Mouse (Mus musculus) adrenal gland, adult 8-10 months (tissue): ENCODE measurements around the gene Hoxa13. TPM values are rescaled to one million over a fixed set of nuclear protein-coding genes. Genes with fewer than 3 reads are reported as not detected.

Experiments used
- DNase-seq: peaks from one replicate; pipeline ENCODE4 v3.0.0; 2022
- total RNA-seq, 4 experiments: library from RNA; stranded (reverse); gene quantifications; 2 replicates each; pipeline ENCODE4 v1.2.4; 2022

Hoxa13 gene
- total RNA-seq, 4 experiments from 2014 or later, result not detected

DNA sequence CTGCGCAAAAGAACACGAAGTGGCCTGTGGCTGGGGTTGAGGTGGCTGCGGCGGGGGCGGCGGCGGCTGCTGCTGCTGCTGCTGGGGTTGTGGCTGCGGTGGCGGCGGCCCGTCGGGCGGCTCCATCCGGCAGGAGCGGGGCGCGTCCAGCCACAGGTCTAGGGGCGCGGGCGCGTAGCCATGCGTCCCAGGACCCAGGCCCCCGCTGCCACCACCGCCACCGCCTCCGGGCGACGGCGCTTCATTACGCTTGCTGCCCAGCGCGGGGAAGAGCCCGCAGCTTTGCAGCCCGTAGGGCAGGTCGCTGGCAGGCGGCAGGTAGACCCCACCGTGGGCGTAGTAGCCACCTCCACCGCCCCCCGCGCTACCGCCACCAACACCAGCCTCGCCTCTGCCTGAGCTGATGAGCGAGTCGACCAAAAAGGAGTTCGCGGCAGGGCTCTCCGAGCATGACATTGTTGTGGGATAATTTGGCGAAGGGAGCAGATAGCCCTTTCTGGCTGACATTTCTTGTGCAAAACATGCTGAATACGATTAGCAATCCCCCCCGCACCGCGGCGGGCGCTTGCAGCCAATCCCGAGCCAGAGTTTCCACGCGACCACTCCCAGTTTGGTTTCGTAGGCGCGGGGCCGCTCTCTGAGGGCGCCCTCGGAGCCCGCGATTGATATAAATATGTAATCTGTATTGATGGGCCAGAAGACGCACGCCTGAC lies 26.1 kb downstream of the Hoxa13 start:
- no peak for DNase-seq

DNA sequence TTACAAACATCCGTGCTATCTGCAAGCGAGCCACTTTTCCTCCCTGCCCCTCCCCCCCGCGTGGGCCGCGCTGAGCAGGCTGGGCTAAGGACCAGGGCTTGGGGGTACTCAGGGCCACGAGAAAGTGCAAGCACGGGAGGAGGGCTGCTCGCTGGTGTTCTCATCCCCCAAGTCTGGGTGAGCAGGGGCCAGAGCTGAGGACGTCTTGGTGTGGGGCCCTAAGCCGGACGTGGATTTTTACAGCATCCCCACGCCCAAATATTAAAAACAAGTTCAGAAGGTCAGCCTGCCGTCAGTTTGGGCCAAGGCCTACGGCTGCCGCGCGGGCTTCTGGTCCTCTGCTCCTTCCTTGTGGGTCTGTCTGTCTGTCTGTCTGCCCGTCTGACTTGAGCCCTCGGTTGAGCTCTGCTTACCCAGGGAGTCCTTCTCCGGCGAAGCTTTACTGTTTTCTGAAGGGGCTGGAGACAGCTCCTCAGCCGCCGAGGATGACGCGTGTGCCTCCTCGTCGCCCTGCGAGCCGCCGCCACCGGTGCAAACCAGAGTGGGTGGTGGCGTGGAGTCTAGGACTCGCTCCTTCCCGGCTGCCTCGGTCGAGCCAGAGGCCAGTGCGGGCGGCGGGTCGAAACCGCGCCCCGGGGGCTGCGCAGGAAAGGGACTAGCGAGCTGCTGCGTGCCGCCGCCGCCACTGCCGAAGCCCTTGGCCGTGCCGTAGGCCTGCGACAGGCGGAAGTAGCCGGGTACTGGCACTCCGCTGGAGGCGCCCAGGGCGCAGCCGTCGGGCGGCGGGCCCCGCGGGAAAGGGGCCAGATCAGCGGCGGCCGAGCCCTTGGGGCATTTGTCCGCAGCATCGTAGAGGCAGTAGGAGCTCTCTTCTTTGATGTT lies 26.9 kb downstream of the Hoxa13 start:
- DNase-seq, result no peak

- DNase-seq, result no peak
These were observed 27.6 kb downstream of the Hoxa13 start for GRCm38 (mm10) chr6:52232984-52233545.

GRCm38 (mm10) chr6:52232568-52232965 lies 28.1 kb downstream of the Hoxa13 start:
- DNase-seq, result no peak

GRCm38 (mm10) chr6:52231885-52232567 lies 28.7 kb downstream of the Hoxa13 start:
- DNase-seq, result no peak

DNA sequence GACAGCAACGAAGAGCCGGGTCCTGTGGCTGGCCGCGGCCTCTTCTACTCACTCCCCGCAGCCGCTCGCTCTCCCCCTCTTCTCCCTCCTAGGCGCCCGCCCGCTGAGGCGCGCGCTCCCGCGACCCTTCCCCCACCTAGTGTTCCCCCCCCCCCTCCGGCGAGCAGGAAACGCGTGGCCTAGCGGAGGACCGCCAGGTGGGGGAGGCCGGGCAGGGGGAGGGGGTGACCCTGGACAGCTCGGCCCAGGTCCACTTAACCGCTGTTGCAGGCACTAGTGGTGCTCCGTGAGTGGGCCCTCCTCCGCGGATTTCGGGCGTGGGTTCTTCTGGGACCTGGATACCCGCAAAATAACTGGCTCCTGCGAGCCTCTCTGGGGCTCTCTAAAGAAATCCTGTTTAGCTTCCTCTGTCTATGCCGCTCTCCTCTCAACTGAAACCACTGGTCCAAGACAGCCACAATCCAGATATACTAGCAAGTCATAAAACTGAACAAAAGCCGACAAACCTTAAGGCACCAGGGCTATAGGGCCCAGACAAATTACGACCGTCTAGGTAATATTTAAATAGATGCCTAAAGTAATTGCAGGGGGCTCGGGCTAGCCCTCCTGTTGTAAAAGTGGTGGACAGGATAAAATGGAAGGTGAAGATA lies 30.0 kb downstream of the Hoxa13 start, which contains the start of gene Hoxa9:
Gene Hoxa9 (minus strand): TSS at position 574 of the 650 bp plus-strand sequence.
- no peak for DNase-seq

DNA sequence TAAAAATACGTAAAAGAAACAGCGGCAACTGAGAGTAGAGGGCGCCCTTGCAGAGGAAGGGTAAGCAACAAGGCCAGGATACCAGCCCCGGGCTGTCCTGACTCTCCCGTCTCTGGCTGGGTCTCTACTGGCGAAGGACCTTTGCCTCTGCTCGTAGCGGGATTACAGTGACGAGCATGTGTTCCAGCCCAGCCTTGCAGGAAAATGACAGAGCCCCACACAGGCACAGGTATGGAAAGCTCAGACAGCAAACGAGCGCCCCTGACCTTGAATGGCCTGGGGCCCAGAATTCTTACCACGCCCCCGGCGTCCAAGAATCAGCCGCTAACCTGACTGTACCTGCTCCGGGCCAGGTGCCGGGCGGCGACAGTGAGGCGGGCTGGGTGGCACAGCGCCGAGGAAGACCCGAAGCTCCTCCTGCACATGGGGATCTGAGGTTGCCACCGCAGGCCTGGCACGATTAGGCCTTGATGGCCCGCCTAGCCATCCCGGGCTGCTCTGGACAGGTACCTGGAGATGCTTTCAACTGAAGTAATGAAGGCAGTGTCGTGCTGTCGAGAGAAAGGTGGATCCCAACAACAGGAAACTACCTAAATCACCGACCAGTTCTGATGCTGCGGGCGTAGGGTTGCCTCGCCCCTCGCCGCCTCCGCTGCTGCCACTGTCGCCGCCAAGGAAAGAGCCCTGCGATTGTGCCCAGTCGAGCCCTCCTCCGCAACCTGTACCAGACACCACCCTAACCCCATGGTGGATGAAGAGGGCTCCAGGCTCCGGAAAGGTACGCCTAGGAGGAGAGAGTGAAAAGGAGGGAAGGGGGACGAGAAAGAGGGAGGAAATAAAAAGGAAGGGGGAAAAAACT lies 30.9 kb downstream of the Hoxa13 start:
- no peak for DNase-seq

DNA sequence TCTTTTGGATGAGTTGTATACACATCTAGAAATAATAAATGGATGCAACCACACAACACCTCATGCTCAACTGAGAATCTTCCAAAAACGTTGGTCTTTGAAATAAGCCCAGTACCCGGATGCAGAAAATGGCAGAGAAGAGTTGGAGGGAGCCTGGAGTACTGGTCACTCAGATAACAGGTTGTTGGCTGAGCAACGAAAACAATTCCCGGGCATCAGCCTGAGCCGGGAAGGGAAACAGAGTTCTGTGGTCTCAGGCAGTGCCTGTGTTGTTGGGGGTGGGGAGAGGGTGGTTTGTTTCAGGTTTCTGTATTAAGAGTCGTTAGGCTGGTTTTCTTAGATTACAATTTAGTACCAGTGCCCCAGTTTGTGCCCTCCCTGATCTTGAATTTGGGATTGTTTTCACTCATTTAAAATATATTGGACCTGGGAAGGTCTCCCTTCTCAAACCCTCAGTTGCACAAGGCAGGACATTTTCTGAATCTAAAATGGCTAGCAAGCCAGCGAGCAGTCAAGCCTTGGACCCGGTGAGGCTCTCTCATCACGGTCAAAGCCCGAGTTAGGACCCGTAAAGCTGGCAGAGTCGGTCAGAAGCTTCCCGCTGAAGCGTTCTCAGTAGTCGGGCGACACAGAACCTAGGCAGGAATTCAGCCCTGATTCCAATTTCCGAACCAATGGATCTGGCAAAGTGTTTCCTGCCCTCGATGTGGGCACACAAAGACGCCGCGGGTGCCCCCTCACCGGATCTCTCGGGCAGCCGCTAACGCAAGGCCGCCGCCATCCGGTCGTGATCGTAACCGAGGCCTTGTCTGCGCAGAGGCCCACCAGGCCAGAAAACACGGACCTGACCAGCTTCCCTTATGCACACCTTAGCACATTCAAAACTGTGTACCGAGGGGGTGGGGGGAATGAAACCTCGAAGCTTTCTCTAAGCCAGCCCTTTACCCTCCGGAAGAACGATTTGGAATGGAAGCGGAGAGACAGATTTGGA lies 31.9 kb downstream of the Hoxa13 start:
- DNase-seq, result no peak

GRCm38 (mm10) chr6:52227470-52228222 lies 33.0 kb downstream of the Hoxa13 start:
- DNase-seq, result no peak

GRCm38 (mm10) chr6:52226569-52227257 lies 34.0 kb downstream of the Hoxa13 start:
- no peak for DNase-seq

DNA sequence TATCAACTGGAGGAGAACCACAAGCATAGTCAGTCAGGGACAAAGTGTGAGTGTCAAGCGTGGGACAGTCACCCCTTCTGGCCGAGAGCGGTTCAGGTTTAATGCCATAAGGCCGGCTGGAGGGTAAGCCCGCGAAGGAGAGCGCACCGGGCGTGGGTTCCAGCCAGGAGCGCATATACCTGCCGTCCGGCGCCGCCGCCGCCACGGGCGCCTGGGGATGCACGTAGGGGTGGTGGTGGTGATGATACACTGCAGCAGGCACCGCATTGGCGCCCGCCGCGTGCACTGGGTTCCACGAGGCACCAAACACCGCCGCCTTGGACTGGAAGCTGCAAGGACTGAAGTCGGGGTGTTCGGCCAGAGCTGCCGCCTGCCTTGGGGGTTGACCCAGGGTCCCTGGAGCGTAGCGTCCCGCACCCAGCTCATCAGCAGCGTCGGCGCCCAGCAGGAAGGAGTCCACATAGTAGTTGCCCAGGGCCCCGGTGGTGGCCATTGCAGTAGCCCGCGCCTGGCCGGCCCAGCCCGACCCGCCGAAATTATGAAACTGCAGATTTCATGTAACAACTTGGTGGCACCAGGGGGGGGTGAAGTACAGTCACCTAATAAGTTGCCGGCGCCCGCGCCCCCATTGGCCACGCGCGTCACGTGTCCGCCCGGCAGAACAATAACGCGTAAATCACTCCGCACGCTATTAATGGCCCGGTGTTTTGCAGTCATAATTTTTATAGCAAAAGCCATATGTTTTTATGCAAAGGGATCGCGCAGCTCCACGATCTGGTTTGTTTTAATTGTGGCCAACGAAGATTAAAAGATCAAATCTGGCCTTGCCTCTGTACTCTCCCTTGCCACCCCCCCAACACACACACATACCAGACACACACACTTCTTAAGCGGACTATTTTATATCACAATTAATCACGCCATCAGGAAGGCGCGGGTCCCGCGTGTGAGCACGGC lies 34.8 kb downstream of the Hoxa13 start:
- no peak for DNase-seq

DNA sequence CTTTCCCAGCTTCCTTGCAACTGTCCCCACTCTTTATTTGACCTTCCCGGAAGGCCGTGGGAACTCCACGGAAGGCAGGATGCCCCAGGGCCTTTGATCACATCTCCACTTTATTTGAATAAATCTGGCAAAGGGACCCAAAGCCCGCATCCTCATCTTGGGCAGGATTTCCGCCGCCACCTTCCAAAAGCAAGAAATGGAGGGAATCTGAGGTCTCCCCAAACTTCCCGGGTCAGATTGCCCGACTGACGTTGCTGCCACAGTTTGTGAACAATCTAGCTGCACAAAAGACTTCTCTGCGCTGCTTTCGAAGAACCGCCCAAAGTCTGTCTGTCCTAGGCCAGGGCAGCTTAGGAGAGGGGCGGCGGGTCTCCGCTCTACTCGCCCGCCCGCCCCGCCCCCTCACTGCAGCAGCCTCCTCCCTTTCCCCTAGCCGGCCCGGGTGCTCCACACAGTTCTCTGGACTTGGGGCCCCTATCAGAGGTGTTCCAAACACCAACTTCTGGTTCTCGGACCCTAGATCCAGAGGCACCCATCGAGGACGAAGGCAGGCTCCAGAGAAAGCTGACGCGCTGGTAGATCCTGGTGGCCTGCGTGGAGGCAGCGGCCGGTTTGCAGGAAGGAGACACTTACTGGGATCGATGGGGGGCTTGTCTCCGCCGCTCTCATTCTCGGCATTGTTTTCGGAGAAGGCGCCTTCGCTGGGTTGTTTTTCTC lies 35.6 kb downstream of the Hoxa13 start:
- DNase-seq, result no peak

DNA sequence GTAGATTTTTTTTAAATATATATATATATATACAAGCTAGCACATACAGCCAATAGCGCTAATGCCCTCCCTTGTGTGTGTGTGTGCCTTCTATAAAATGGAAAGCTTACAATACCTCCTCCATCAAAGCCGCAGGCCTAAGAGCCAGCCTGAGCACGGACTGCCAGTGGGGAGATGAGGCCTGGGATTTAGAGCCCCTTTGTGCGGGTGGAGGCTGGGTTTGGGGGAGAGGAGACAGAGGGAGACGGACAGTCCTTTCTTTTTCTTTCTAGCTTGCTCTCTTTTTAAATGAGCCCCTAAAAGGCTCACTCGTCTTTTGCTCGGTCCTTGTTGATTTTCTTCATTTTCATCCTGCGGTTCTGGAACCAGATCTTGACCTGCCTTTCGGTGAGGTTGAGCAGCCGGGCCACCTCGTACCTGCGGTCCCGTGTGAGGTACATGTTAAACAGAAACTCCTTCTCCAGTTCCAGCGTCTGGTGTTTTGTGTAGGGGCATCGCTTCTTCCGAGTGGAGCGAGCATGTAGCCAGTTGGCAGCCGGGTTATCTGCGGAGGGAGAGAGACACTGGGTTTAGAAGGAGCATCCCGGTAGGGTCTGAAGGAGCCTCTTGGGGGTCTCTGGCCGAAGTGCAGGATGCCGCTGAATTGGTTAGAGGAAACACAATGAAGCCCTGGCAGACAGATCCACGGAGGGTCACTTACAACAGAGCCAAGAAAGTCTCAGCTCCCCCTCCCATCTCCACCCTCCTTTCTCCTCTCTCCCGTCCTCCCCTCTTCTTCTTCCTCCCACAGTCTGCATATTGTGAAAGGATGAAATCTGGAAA lies 36.5 kb downstream of the Hoxa13 start:
- no peak for DNase-seq

GRCm38 (mm10) chr6:52222729-52223128 lies 38.0 kb downstream of the Hoxa13 start:
- no peak for DNase-seq

DNA sequence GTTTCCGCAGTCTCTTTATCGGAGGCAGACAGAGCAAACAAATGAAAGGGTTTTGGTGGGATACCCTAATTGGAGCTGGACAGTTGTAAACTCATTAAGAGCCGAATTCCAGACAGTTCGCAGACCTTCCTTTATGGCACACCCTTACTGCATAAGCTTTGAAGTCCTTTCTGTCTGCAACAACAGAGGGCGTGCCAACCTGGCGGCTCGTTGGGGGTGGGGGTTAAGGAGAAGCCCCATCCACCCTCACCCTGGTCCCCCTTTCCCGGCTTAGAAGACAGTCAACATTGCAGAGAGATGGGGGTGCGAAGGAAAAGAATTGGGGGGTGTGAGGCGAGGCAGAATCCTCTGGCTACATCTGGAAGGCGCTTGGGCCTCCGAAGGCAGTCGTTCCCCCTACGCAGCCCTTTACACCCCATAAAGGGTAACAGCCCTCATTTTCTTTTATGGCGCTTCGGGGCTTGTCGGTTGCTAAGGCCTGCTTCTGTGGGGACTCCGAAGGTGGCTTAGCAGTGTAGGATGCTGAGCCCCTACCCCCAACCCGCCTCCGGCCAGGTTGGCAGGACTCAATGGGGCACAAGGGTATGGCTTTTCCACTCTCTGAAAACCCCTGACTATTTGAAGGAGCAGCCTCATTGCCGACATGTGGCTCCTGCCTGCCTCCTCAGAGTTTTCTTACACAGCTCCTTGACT lies 38.5 kb downstream of the Hoxa13 start:
- DNase-seq, result no peak
